Mouse (Mus musculus): Measurements from ENCODE around the gene Zcchc24. TPM values are rescaled to one million over a fixed set of nuclear protein-coding genes. Genes with fewer than 3 reads are reported as not detected.
A peak's percentile ranks its signal among the peaks of the same experiment; 100 is the strongest.

Zcchc24 gene
- polyA plus RNA-seq, 1 experiment from 2014 or later = 11.3 TPM

DNA sequence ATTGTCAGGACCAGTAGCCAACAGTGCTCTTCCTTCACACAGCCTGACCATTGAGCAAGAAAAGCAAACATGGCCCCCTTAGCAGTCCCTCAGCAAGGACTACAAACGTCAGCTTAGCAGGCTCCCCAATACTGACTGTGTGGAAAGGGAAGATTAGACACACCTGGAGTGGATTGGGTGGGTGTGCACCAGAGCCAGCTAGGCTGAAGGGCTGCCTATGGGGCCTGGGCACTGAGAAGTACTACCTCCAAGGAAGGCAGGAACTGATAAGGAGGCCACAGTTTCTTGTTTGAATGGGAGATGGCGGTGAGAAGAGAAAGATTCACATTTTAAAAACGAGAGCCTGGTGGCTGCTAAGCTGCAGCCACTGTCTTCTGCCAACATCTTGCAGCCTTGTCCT, 101.3 kb downstream of the Zcchc24 start:
- no peak overlapping the region for H3K4me3 ChIP-seq (ENCODE audit: low read depth, low read length)
- no peaks in the 10 kb centered on the region for H3K9me3 ChIP-seq (ENCODE audit: control insufficient read depth, low read length)
- peaks cover 7% of the 10 kb centered on the region for H3K4me1 ChIP-seq (replicated peaks; ENCODE audit: control insufficient read depth, insufficient read depth, low read length)
- no peak overlapping the region for H3K9ac ChIP-seq (ENCODE audit: low read depth, low read length)
- H3K27ac ChIP-seq (ENCODE audit: low read depth, low read length) = peak overlapping the region; percentile 46; the same call in 1 of the 2 replicates
- ATAC-seq (replicated peaks; ENCODE audit: low FRiP score) (peak; percentile 89), DNase-seq (ENCODE audit: low spot score) (no peak)
- H3K4me2 ChIP-seq = no peak overlapping the region
- WGBS = 34% methylated on average over 3 of the region's 3 CpGs
- no peaks in the 10 kb centered on the region for H3K27me3 ChIP-seq (replicated peaks; ENCODE audit: control insufficient read depth, insufficient read depth, low read length)
- peaks cover 16% of the 10 kb centered on the region for H3K36me3 ChIP-seq (ENCODE audit: control insufficient read depth, insufficient read depth, low read length)

DNA sequence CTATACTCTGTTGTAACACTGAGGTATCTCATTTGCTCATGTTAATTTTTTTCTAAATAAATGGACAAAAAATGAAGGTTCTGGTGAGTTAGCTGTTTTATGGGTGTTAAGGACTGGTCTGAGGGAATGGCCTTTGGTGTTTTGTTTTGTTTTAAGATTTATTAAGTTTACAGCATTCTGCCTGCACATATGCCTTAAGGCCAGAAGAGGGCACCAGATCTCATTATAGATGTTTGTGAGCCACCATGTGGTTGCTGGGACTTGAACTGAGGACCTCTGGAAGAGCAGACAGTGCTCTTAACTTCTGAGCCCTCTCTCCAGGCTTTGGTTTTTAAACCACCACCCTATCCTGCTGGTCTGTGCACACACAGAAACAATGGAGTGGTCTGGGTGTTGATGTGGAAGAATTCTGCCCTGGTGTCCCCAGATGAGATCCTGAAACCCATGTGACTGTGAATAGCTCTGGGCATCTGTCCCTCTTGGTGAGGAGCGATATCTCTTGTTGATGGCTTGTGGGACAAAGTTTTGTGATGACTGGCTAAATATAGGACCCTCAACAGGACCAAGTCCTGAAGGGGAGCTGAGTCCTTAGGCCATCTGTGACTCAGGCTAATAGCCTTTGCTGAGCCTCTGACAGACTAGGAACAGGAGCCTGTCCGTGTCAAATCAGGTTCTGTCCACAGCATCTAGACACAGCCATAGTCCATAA, 102.0 kb downstream of the Zcchc24 start:
- Histone ChIP-seq H3K4me1 (replicated peaks; ENCODE audit: control insufficient read depth, insufficient read depth, low read length) (peaks cover 7% of the 10 kb centered on the region), H3K36me3 (ENCODE audit: control insufficient read depth, insufficient read depth, low read length) (peaks cover 23% of the 10 kb centered on the region), H3K27ac (ENCODE audit: low read depth, low read length) (peak overlapping the region; percentile 46), H3K9ac (ENCODE audit: low read depth, low read length) (no peak overlapping the region), H3K27me3 (replicated peaks; ENCODE audit: control insufficient read depth, insufficient read depth, low read length) (no peaks in the 10 kb centered on the region), H3K4me3 (ENCODE audit: low read depth, low read length) (no peak overlapping the region), H3K9me3 (ENCODE audit: control insufficient read depth, low read length) (no peaks in the 10 kb centered on the region), H3K4me2 (no peak overlapping the region)
- ATAC-seq (replicated peaks; ENCODE audit: low FRiP score) = no peak; the same call in 1 of the 2 replicates
- WGBS = 74% methylated on average over 2 of the region's 2 CpGs
- no peak for DNase-seq (ENCODE audit: low spot score)

DNA sequence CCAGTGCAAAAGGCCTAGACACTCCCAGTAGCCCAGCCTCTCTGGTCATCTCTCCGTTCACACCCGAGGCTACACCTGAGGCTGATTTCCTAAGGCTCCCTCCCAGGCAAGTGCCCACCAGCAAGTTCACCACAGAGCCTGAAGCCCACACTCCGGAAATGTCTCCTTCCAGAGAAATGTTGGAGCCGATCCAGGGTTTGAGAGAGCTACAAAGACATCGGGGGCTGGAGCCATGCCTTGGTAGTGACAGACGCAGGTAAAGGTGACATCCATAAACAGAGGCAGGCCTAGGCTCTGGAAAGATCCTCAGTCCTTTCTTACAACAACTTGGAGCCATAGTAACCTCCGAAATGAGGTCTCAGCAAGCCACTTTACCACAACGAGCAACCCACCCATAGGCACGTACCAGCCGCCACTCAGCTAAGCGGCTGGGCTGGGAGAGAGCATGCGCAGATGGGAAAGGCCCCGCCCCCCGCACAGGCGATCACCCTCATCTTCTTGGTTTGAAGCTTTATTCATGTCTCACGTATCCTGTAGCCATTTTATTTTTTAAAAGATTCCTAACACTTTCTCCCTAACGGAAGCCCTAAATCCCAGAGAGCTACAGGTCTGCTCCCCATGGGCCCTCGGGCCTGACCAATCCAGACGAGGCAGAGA, 103.4 kb downstream of the Zcchc24 start:
- Histone ChIP-seq H3K9ac (ENCODE audit: low read depth, low read length) (no peak overlapping the region), H3K27ac (ENCODE audit: low read depth, low read length) (no peak overlapping the region), H3K4me1 (replicated peaks; ENCODE audit: control insufficient read depth, insufficient read depth, low read length) (peaks cover 7% of the 10 kb centered on the region), H3K9me3 (ENCODE audit: control insufficient read depth, low read length) (no peaks in the 10 kb centered on the region), H3K36me3 (ENCODE audit: control insufficient read depth, insufficient read depth, low read length) (peaks cover 34% of the 10 kb centered on the region), H3K4me3 (ENCODE audit: low read depth, low read length) (no peak overlapping the region), H3K27me3 (replicated peaks; ENCODE audit: control insufficient read depth, insufficient read depth, low read length) (no peaks in the 10 kb centered on the region), H3K4me2 (no peak overlapping the region)
- no peak for ATAC-seq (replicated peaks; ENCODE audit: low FRiP score)
- WGBS = 79% methylated on average over 19 of the region's 19 CpGs
- DNase-seq (ENCODE audit: low spot score) = no peak

DNA sequence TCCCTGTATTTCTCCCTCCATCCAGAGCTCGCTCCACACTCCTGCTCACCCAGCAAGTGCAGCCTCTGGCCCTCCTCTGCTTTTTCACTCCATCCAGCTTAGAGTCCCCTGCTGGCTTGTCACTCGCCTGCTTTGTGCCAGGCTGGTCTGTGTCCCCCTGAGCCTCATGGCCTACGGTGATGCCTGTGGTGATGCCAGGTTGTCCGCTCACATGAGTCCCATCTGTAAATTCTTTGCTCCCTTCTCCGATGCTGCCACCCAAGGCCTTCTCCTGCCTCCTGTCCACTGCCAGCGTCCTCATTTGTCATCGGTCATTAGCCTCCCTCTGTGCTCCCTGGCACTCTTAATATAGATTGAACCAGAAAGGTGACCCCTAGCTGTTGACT, 104.5 kb downstream of the Zcchc24 start:
- Histone ChIP-seq H3K27ac (ENCODE audit: low read depth, low read length) (no peak overlapping the region), H3K27me3 (replicated peaks; ENCODE audit: control insufficient read depth, insufficient read depth, low read length) (no peaks in the 10 kb centered on the region), H3K4me3 (ENCODE audit: low read depth, low read length) (no peak overlapping the region), H3K36me3 (ENCODE audit: control insufficient read depth, insufficient read depth, low read length) (peaks cover 41% of the 10 kb centered on the region), H3K9ac (ENCODE audit: low read depth, low read length) (no peak overlapping the region), H3K4me2 (no peak overlapping the region), H3K9me3 (ENCODE audit: control insufficient read depth, low read length) (no peaks in the 10 kb centered on the region), H3K4me1 (replicated peaks; ENCODE audit: control insufficient read depth, insufficient read depth, low read length) (peaks cover 7% of the 10 kb centered on the region)
- 89% methylated on average over 7 of the region's 7 CpGs for WGBS
- ATAC-seq (replicated peaks; ENCODE audit: low FRiP score) (no peak), DNase-seq (ENCODE audit: low spot score) (no peak)

DNA sequence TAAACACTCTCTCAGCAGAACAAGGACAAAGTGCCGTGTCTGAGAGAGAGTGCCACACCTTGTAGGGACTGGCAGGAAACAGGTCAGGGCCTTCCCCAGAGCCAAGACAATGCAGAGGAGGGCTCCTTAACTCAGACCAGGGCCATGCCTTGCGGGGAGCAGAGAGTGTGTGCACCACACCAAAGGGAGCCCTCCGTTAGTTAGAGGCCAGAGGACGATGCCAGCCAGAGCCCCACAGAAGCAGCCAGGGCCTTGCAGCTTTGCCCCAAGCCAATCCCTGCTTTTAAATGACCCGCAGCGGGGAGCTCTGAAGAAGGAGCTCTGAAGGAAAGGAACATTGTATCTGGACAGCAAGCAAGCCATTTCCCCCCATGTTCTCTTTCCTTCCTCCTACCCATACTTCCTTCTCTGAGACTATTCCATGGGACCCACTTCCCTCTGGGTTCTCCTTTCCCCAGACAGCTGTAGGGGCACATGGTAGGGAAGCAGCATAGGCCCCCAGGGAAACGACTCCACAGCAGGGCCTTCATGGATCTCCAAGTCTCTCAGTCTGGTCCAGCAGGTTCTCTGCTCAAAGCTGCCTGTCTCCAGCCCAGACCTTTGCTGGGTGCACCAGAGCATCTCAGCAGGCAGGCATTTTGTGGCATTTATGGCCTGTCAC, 105.1 kb downstream of the Zcchc24 start:
- Histone ChIP-seq H3K27me3 (replicated peaks; ENCODE audit: control insufficient read depth, insufficient read depth, low read length) (no peaks in the 10 kb centered on the region), H3K4me3 (ENCODE audit: low read depth, low read length) (no peak overlapping the region), H3K4me2 (no peak overlapping the region), H3K9me3 (ENCODE audit: control insufficient read depth, low read length) (no peaks in the 10 kb centered on the region), H3K4me1 (replicated peaks; ENCODE audit: control insufficient read depth, insufficient read depth, low read length) (peaks cover 7% of the 10 kb centered on the region), H3K9ac (ENCODE audit: low read depth, low read length) (no peak overlapping the region), H3K27ac (ENCODE audit: low read depth, low read length) (no peak overlapping the region), H3K36me3 (ENCODE audit: control insufficient read depth, insufficient read depth, low read length) (peaks cover 46% of the 10 kb centered on the region)
- ATAC-seq (replicated peaks; ENCODE audit: low FRiP score) = no peak
- no peak for DNase-seq (ENCODE audit: low spot score)
- 86% methylated on average over 7 of the region's 7 CpGs for WGBS

Other genes with a start within 250 kb of the Zcchc24 start
- gene Ppif, start 74.9 kb downstream of the Zcchc24 start, polyA plus RNA-seq (2014; fragmentation: Nextera tagmentation; extraction: Ambion mirVana) = 96.3 and 97.0 TPM in 2 replicates
- gene Anxa11, start 73.1 kb upstream of the Zcchc24 start, polyA plus RNA-seq (2014; fragmentation: Nextera tagmentation; extraction: Ambion mirVana) = 13.1 and 16.5 TPM in 2 replicates
- gene Plac9a, start 134.1 kb upstream of the Zcchc24 start, polyA plus RNA-seq (2014; fragmentation: Nextera tagmentation; extraction: Ambion mirVana) = not detected in 2 replicates
- 1.7 and 3.9 TPM in 2 replicates for gene Tmem254a, start 158.6 kb upstream of the Zcchc24 start, polyA plus RNA-seq (2014; fragmentation: Nextera tagmentation; extraction: Ambion mirVana)
- 0.10 and 0.14 TPM in 2 replicates for gene Cphx1, start 169.3 kb upstream of the Zcchc24 start, polyA plus RNA-seq (2014; fragmentation: Nextera tagmentation; extraction: Ambion mirVana)
- gene Duxbl1, start 209.5 kb upstream of the Zcchc24 start, polyA plus RNA-seq (2014; fragmentation: Nextera tagmentation; extraction: Ambion mirVana) = 0.26 TPM in 1 of 2 replicates, not detected in the other